Mouse (Mus musculus) spleen, postnatal 36 days (tissue): ENCODE data around the gene Mtcl1.

Source experiments
- DNase-seq, 2 experiments: peaks; one replicate each; pipeline ENCODE4 v3.0.0; 2022; ENCODE audit warnings: low spot score in 2 of 2, mixed read lengths in 1 of 2

Mtcl1 gene

DNA sequence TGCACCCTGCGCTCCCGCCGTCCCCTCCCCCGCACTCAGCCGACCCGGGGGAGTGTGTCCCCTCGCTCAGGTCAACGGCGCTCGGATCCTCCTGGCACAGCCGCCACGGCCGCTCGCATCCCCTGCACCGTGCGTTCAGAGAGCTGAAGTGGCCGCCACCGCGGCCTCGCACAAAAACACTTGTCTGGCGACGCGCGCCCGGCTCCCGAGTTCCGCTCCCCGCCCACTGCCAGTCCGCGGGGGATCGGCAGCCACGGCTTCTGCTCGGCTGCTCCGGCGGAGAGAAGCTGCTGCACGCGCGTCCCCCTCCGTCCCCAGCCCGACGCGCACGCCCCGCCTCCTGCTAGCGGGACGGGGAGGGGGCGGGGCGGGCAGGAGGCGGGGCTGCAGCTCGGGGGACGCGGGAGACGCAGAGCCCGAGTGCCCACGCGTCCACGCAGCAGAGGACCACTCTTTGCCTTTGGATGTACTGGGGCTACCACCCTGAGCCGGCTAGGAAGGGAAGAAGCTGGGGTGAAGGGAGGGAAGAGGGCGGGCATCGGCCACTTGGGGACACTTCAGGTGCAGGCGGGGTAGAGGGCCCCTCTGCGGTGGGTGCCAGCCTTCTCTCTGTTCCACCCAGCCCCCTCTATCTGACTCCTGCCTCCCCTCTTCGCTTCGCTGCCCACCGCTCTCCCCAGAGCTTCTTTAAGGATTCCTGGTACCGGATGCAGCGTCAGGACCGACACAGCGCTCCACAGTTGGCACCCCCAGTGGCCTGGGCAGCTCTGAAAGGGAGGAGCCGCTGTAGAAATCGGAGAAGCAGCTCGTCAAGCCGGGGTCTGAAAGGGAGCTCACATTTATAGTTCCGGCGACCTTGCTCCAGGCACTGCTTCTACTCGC is at the start of gene Mtcl1:
Gene Mtcl1, minus strand, starts transcription at position 291 of the 882 bp plus-strand sequence.
- DNase-seq = peak; percentile 9 to 19

DNA sequence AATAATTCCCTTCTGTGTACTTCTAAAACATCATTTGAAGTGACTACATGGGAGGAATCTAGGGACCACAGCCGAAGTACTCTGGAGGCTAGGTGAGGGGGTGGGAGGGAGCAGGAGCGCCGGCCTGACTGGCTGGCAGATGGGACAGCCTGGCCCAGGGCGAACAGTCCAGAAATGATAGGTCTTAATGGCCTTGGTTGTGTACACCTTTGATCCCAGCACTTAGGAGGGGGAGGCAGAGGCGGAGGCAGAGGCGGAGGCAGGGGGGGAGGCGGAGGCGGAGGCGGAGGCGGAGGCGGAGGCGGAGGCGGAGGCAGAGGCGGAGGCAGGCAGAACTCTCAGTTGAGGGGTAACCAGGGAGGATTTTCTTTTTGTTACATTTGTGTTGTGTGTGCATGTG is 49.0 kb upstream of the Mtcl1 start:
- no peak for DNase-seq

DNA sequence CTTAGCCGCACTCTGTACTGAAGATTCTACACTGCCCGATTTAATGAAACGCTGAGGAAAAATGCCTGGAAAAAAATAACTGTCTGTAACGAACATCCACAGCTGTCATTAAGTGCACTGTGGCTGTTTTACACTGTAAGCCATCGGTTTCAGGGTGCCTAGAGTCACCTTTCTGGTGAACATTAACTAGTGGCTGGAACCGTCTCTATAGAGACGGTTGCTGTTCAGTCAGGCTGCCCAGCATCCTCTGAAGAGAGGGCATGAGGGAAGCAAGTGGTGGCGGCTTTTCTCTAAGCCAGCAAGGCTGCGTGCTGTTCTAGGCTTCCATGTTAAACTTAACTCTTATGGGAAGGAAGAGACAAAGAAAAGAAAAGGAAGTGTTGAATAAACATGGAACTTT is 47.0 kb upstream of the Mtcl1 start:
- no peak for DNase-seq

DNA sequence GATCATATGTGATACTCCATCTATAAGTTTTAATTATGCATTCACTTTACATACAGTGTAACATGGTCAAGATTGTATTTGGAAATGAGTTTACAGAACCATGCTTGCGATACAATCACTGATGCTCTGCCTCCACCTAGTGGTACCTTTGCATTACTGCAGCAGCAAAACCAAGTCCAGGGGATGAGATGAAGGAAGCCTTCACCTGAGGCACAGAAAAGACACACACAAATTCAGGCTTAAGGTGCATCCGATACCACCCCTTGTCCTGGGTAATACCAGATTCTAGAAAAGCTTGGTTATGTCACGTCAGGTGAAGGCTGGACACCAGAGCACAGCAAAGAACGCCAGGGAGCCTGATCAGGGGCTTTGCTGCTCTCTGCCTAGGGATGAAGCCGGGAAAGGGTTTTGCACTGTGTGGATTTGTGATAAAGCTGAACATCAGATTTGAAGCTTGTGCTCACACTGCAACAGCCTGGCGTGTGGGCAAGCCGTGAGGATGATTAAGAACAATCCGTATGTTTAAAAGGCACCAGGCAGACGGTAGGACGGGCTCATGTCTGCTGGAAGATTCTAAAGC is 40.6 kb upstream of the Mtcl1 start:
- DNase-seq = no peak

DNA sequence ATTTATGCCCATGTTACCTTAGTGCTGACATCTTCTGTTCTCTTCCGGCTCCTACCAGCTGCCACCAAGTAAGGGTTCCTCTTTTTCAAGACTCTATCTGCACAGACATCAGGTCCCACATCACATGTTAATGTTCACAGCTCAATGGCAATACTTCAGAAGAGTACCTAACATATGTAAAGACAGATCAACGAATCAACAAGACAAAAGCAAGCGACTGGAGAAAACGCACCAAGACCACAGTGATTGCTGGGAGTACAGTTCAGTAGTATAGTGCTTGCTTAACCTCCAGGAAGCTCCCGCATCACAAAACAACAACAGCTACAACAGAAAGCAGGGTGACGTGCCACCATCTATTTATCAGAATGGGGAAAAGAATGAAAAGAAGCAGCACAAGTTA is 37.0 kb upstream of the Mtcl1 start:
- no peak for DNase-seq

DNA sequence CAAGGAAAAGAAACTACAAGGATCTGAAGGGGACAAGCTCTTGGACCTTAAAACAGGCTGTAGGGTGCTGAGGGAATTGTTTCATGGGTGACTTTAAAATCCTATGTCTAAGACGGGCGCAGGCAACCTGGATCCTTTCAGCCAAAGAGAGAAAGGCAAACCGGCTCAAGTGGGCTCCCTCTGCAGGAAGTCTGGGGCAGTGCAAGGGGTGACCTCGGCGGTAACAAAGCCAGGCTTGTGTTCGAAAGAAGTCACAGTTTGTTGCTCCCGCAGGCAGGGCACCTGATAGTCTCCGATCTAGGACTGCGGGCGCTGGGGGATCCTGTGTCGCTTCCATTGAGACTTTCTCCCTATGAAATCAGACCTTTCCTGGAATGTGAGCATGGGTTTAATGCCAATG is 36.2 kb upstream of the Mtcl1 start:
- peak in 1 of 2 experiments; percentile 18 for DNase-seq

DNA sequence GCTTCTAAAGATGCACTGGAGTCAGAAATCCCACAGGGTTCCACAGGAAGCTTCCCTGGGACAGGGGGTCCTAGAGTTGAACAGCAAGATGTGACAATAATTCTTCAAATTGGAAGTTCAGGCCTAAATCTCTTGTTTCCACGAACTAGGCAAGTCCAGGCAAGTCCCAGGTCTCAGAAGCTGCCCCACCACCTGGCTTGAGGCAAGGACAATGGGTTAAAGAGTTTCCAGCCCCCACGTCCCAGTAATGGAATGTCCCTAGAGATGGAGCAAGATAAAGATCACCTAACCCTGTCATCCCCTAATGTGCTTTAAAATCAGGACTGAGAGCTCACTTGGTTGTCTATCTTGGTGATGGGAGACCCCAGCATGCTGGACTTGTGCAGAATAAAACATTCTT is 35.4 kb upstream of the Mtcl1 start:
- DNase-seq = no peak

DNA sequence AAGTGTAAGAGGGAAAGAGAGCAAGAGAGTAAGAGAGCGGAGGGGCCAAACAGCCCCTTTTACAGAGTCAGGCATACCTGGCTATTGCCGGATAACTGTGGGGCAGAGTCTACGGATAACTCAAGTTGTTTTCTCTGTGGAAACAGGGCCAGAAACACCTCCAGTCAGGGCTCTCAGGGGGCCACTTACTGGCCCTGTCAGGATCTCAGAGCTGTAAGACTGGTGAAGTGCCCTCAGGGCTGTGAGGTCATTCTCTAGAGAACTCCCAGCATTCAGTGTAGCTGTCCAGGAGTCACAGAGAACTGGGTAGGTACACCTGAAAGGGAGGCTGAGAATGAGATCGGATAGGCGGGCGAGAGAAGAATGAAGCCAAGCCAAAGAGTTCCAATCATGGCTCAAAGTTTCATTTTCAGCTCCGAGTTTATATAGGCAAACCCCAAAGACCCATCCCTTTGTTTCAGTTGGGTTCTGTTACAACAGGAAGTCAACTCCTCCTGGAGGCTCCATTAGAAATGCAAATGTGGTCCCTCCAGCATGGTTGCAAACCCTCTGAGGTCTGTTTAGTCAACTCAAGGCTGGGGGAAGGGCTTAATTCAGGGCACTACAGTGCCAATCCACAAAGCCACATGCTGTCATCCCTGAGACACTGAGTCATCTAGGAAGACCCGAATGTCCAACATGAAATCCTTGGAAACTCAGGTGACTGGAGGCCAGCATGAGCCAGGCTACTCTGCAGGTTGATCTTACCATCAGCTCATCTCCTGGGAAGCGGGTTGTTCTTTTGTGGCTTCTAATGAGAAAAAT is 34.3 kb upstream of the Mtcl1 start:
- DNase-seq = no peak

DNA sequence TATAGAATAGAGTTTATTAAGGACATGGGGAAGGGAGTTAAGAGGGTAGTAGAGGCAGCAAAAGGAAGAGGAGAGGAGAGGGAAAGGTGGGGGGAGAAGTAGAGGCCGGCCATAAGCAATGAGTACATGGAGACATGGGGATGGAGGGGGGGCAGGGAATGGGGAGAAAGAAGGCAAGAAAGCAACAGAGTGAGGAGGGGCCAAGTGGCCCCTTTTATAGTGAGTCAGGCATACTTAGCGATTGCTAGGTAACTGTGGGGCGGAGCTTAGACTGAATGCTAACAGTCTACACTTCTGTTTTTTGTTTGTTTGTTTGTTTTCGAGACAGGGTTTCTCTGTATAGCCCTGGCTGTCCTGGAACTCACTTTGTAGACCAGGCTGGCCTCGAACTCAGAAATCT is 31.7 kb upstream of the Mtcl1 start:
- DNase-seq = no peak

DNA sequence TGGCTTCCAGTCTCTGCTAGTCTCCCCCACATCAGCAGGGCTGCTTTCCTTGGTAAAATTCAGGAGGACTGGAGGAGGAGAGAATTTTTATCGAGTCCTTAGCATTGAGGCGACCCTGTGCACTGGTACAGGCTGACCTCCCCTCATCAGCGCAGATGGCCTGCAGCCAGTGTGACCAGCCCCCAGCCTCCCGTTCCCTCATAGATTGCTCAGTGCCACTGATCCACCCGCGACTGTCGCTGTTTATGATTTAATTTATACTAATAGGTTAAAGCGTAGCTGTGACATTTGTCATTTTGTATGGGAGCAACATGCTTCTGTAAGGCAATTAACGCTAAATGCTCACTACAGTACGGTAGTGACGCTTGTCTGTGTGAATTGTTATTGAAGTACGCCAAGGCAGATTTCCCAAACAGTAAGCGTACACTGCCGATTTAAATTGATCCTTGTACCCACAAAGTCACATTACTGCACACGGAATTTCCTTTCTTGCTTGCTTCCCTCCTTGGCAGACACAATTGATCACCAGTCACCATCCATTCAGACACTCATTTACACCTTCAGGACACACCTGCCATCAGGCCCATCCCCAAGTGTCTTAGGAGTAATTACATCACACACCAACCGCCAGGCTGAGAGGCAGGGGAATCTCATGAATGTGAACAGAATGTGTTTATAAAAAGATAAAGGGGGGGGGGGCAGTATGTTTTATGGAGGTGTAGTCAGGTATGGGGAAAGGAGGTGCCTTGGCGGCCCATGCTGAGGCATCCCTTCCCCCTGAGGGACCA is 31.1 kb upstream of the Mtcl1 start:
- no peak for DNase-seq

DNA sequence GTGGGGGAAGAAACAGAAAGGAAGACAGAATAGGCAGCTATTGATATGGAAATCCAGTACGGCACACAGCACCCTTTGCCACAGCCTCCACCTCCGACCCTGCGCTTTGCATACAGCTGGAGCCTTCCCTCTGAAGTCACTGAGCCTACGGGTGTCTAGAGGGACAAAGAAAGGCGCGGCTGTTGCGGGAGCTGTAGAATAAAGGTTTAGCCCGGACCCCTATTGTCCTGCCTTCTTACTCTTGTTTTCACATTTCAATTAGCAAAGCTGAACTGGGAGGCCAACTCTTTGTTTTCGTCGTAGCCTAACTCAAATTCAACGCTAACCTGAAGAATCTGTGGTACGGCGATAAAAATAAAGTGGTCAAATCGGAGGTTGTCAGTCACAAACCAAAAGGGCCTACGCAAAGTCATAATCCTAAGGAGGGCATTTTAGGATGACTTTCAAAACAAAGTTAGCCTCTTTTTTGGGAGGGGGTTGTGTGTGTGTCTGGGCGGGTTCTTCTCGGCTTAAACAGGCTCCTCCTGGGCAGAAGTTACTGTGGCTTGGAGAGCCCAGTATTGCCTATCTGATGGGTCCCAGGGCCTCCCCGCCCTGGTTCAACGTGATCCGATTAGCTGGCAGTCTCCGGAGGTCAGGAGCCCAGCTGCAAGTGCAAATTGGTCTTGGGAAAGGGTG is 30.4 kb upstream of the Mtcl1 start:
- no peak for DNase-seq

DNA sequence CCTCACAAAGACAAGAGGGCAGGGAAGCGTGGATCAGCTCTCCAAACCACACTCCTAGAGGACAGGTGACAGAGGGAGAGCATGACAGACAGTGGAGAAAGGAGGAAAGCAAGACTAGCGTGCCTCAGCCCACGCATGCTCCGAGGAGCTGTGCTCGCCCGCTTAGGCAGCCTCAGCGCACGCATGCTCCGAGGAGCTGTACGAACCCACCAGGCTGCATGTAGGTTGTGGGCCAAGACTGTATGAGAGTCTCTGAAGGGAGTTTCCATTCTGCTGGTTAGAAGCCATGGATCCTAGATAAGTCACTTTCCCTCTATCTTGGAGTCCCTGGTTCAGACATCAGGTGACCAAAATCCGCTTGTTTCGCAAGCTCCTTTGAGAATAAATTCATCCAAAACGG is 29.8 kb upstream of the Mtcl1 start:
- no peak for DNase-seq

DNA sequence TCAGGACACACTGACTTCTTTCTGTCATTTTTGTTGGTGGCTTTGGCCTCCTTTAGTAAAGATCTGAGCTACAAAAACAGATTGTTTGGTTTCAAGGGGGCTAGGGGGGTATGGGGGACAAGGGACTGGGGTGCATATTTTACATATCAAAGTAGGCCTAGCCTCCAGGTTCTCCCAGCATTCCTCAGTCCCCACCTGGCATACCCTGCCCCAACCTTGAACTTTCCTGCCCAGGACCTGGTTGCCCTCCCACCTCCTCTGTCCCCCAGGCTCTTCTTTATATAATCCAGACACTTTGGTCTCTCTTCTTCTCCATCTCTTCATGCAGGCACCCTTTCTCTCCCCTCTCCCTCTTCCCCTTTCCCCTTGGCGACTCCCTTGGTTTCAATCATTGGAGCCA is 23.7 kb upstream of the Mtcl1 start:
- DNase-seq = no peak

DNA sequence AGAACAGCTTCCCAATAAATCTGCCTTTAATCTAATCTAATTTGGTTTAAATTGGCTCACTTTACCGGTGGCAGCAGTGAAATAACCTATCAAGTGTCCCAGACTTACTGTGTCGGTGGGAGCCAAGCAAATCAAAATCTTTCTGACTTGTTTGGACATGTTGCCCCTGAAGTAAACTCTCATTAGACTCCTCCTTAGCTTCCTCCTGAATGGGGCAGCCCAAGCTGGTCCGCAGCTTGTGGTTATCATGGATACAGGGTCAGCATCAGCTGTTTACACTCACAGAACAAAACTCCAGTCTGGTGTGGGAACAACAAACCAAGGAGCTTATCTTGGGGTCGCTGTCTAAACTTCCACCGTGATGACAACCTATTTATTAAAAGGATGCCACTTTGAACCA is 22.2 kb upstream of the Mtcl1 start:
- DNase-seq = no peak

DNA sequence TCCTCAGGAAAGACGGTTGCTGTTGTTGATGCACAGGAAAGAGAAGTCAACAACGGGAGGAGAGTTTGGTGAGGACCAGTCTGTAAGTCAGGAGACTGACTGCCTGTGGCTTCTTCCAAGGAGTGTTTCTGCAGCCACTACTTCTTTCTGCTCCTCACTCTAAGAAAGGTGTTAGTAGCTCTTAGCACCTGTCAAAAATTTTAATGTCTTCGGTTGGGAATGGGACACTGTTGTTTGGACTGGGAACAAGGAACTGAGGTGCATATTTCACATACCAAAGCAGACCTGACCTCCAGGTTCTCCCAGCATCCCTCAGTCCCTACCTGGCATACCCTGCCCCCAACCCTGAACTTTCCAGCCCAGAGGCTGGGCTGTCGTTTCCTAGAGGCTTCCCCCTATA is 21.7 kb upstream of the Mtcl1 start:
- no peak for DNase-seq

DNA sequence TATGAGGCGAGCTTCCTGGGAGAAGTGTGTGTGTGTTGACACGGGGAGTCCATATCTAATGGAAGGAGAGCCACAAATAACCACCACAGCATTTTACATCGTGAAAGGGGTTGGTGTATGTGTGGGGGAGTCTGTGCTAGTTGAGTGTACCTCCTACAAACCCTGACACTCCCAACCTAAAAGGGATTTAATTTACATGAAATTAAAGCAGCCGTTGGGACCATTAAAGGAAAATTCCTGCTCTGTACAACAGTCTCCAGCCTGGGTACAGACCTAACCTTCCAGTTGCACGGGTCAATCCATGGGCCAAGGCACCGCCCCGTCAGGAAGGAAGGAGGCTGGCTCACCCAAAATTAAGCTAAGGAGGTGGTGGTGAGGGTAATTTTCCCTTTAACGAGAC is 20.5 kb upstream of the Mtcl1 start:
- DNase-seq = no peak

DNA sequence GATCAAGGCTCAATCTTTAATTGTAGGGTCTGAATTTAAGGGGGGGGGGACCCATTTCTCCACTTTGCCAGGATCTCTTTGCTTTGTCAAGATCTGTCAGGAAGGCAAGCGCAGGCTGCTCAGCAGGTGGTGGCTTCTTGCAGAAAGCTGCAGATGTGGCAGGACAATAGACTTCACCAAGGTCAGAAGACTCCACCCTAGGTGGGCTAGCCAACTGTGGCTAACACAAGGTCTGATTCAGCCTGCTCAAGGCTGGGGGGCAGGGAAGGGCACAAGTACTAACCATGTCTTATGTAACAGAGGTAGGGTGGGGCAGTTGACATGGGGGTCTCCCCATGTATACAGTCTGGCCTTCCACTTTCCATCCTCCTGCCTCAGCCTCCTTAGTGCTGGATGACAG is 7.7 kb upstream of the Mtcl1 start:
- no peak for DNase-seq

DNA sequence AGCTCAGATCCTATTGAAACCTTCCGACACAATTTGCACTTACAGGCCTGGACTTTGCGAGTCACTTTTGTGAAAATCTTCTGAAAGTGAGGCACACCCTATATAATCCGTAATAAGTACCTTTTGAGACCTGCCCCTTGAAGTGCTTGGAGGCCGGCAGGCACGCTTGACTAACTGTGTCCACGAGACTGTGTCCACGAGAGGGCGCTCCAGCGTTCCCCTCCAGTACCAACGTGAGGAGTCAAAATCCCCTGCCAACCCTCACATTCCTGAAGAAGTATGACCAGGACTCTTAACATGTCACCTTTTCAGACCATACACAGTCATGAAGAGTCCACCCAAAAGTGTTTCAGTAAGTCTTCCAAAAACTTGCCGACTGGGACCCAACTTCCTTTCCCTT is 1.6 kb upstream of the Mtcl1 start:
- DNase-seq = peak in 1 of 2 experiments; percentile 38

DNA sequence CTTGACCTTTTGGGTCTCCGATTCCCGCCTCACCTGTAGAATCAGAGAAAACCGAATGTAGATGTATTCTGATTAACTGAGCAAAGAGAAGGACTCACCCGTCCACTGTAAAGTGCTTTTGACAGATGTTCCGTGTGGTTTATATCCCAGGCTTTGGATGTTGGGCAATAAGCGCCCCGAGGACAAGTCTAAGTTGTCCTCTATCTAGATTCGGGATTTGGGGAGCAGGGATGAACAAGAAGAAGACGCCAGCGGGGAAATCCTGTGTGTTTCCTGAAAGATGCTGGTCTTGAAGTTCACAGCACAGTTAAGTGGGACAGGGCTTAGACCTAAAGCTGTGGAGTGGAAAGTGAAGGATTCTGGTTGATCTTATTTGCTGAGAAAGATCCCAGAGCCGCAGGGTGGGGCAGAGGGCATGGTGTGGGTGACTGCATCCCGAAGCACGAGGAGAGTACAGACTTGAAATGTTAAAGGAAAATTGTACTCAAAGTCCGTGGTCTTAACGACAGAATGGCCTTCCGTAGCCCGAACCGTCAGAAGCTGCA is 1.0 kb upstream of the Mtcl1 start:
- no peak for DNase-seq

DNA sequence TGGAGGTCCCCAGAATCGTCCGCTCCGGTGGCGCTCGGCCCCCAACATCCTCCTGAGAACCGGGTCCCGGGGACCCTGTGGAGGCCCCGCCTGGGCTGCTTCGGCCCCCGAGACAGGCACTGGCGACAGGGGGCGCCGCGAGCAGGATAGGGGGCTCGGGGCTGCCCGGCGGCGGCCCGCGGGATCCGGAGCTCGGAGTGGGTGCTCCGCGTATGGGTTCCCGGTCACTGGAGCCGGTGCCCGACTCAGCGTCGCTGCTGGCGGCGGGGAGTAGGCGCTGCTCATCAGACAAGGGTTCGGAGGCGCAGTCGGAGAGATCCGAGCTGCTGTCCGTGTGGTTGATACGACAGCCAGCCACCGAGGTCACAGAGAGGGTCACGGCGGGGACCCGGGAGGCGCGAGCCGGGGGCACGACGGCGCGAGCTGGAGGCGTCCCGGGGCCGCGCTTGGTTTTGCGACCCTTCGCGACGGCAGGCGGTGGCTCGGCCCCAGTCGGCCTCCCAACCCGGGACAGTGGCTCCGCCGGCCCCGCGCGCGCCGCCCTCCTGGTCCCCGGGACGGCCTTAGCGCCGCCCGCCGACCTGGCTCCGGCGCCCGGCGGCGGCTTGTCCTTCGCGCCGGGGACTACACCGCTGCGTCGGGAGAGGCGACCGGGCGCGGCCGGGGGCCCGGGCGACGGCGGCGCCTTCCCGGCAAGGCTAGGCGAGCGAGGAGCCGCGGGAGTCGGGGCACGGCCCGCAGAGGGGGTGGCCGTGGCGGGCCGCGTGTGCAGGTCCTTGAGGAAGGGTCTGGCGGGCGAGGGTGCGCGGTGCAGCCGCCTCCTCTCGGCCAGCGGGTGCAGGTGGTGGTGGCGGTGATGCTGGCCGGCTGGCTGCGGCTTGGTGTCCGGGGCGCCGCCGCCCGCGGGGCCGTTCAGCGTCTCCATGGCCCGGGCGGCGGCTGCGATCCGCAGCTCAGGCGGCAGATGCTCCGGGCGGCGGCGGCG is 837 bp downstream of the Mtcl1 start:
- no peak for DNase-seq
